In genomic region chr6:31660778-31661177, GRCm38 (mm10) we compare ENCODE assay signal across 8 mouse cellular contexts.
A peak's percentile ranks its signal among the peaks of the same experiment; 100 is the strongest.
DNase-seq lines count a peak whose midpoint lies in the region; ATAC-seq and TF ChIP-seq lines count a peak whose summit lies in the region.

No protein-coding gene starts in this region.

- no peaks in the 10 kb centered on the region; the same call in 1 of the 2 replicates for H3K27me3 ChIP-seq in midbrain, embryonic 11.5 days (ENCODE audit: control insufficient read depth, insufficient read depth, low read length)
- no peaks in the 10 kb centered on the region for H3K27me3 ChIP-seq in spleen, adult 2 months (ENCODE audit: control insufficient read depth, insufficient read depth, low read length)

- no peak for TF ChIP-seq POLR2A in spleen, adult 2 months (IDR thresholded peaks at IDR 0.05; ENCODE audit: low read depth, low read length)

- H3K9me3 ChIP-seq in midbrain, embryonic 11.5 days (ENCODE audit: control insufficient read depth, low read length), result no peaks in the 10 kb centered on the region

- H3K36me3 ChIP-seq in midbrain, embryonic 11.5 days (ENCODE audit: control insufficient read depth, insufficient read depth, low read length), result no peaks in the 10 kb centered on the region
- H3K36me3 ChIP-seq in spleen, adult 2 months (ENCODE audit: control insufficient read depth, insufficient read depth, low read length), result no peaks in the 10 kb centered on the region

- 14% methylated on average over 8 of the region's 8 CpGs for WGBS in midbrain, embryonic 11.5 days
- 12% methylated on average over 8 of the region's 8 CpGs for WGBS in spleen, adult 2 months

- H3K9ac ChIP-seq in midbrain, embryonic 11.5 days (ENCODE audit: low read length), result no peak overlapping the region

- DNase-seq in urinary bladder, adult 18-20 months (ENCODE audit: low spot score in 2 of 2), result peak; percentile 23 to 28
- no peak for DNase-seq in urinary bladder, postnatal 10 days (ENCODE audit: low spot score)
- DNase-seq in cerebellum, postnatal 4 days (ENCODE audit: low spot score in 2 of 2), result peak; percentile 45 to 73
- DNase-seq in gastrocnemius, postnatal 10 days, result peak; percentile 46
- DNase-seq in kidney, adult 18-20 months, result peak; percentile 57
- DNase-seq in left cerebral cortex, postnatal 4 days, result peak; percentile 59
- DNase-seq in midbrain, embryonic 11.5 days (ENCODE audit: low spot score, missing footprints), result peak; percentile 96
- DNase-seq in spleen, adult 2 months (ENCODE audit: low read depth in 1 of 2, low spot score in 2 of 2), result peak in 1 of 2 experiments; percentile 32

- intact Hi-C loops in left cerebral cortex, postnatal 4 days (cut with DNase I), result loop anchor here (5.0 to 10.0 kb wide), 4 partner anchors 274 to 1744 kb away; partner anchors contain the start of gene Plxna4

- H3K27ac ChIP-seq in midbrain, embryonic 11.5 days (ENCODE audit: low read depth, low read length), result no peak overlapping the region
- H3K27ac ChIP-seq in spleen, adult 2 months (ENCODE audit: insufficient read depth, low read length), result no peak overlapping the region

- H3K4me1 ChIP-seq in midbrain, embryonic 11.5 days (ENCODE audit: control insufficient read depth, insufficient read depth, low read length), result no peaks in the 10 kb centered on the region
- no peaks in the 10 kb centered on the region for H3K4me1 ChIP-seq in spleen, adult 2 months (ENCODE audit: control insufficient read depth, insufficient read depth, insufficient read length)

- TF ChIP-seq CTCF in spleen, adult 2 months (IDR thresholded peaks at IDR 0.05; ENCODE audit: extremely low read depth, insufficient read depth, insufficient read length, insufficient replicate concordance), result peak; percentile 53; the same call in 1 of the 2 replicates

- peak; percentile 59 for ATAC-seq in midbrain, embryonic 11.5 days (ENCODE audit: low FRiP score)

- H3K4me2 ChIP-seq in midbrain, embryonic 11.5 days, result no peak overlapping the region

- H3K4me3 ChIP-seq in midbrain, embryonic 11.5 days (ENCODE audit: low read depth, low read length), result no peak overlapping the region
- no peak overlapping the region for H3K4me3 ChIP-seq in spleen, adult 2 months (ENCODE audit: extremely low read depth, insufficient read depth, insufficient read length)
